Mouse (Mus musculus) forebrain, embryonic 16.5 days (tissue): ENCODE results near the gene Ank2. TPM values are rescaled to one million over a fixed set of nuclear protein-coding genes. Genes with fewer than 3 reads are reported as not detected.

Experiments used
- ATAC-seq: fragments of 200-750 bp; cut with Nextera tagmentation; 2 replicates; pipeline ENCODE4 v1.8.0; 2017; ENCODE audit warnings: mild to moderate bottlenecking, moderate library complexity
- H3K27ac ChIP-seq: fragments of 300-500 bp; sonication (generic); 2 replicates; pipeline ENCODE4 v1.5.1; 2014; ENCODE audit warnings: low read length, control low read depth
- H3K27me3 ChIP-seq: fragments of 300-500 bp; sonication (generic); replicated peaks from 2 replicates; pipeline ENCODE4 v1.6.1; 2014; ENCODE audit warnings: low read length; ENCODE audit not compliant: control insufficient read depth, insufficient read depth
- H3K36me3 ChIP-seq: fragments of 300-500 bp; sonication (generic); 2 replicates; pipeline ENCODE4 v1.6.1; 2014; ENCODE audit not compliant: control insufficient read depth, insufficient read depth
- H3K4me1 ChIP-seq: fragments of 300-500 bp; sonication (generic); replicated peaks from 2 replicates; pipeline ENCODE4 v1.6.1; 2014; ENCODE audit warnings: low read length; ENCODE audit not compliant: control insufficient read depth, insufficient read depth
- H3K4me2 ChIP-seq: fragments of 300-500 bp; sonication (generic); 2 replicates; pipeline ENCODE4 v1.6.1; 2014; ENCODE audit warnings: mild to moderate bottlenecking, low read length, control low read depth
- H3K4me3 ChIP-seq: fragments of 300-500 bp; sonication (generic); replicated peaks from 2 replicates; pipeline ENCODE4 v1.5.1; 2014; ENCODE audit warnings: mild to moderate bottlenecking, low read length, control low read depth
- H3K9ac ChIP-seq: fragments of 300-500 bp; sonication (generic); replicated peaks from 2 replicates; pipeline ENCODE4 v1.6.1; 2014; ENCODE audit warnings: low read depth, low read length, control low read depth
- H3K9me3 ChIP-seq: fragments of 300-500 bp; sonication (generic); 2 replicates; pipeline ENCODE4 v1.6.1; 2016; ENCODE audit warnings: low read length; ENCODE audit not compliant: control insufficient read depth
- WGBS: fragments of 180-500 bp; shearing (Covaris S2); extraction: QIAGEN DNeasy Blood & Tissue Kit; methylation state at CpG from one replicate; pipeline ENCODE4 v1.1.7; 2014; 5-methylcytosine and 5-hydroxymethylcytosine counted together
- polyA plus RNA-seq: library from polyadenylated mRNA; unstranded; fragments of >200 nt; fragmentation: Nextera tagmentation; extraction: Ambion mirVana; gene quantifications from 2 replicates; pipeline ENCODE4 v1.2.1, GENCODE M21; 2015

Ank2 gene
- polyA plus RNA-seq, 1 experiment from 2014 or later = 201 TPM

DNA sequence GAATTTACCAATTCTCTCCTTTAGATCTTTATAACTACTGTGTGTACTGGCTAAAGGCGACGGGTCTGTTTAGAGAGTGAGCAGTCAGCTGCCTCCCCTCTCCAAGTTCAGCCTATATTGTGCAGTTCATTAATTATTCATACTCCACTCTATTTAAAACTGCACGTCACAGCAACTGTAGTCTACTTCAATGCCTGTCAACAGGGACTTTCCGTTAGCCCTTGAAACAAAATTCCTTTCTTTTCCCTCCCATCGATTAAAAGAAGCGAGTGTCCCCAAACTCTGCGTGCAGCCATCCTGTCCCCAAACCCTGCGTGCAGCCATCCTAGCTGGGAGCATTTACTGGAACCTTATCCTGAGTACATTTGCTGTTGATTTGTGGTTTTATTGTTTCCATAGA is 502.4 kb downstream of the Ank2 start:
- peak; percentile 39 for ATAC-seq
- peaks cover under 1% of the 10 kb centered on the region; the same call in 1 of the 2 replicates for H3K36me3 ChIP-seq
- peak overlapping the region; percentile 49 for H3K4me2 ChIP-seq
- WGBS = 8% methylated on average over 8 of the region's 8 CpGs
- no peak overlapping the region for H3K9ac ChIP-seq
- H3K27me3 ChIP-seq = no peaks in the 10 kb centered on the region
- H3K4me1 ChIP-seq = peaks cover 33% of the 10 kb centered on the region
- H3K9me3 ChIP-seq = no peaks in the 10 kb centered on the region
- no peak overlapping the region; the same call in 1 of the 2 replicates for H3K4me3 ChIP-seq
- peak overlapping the region; percentile 71 for H3K27ac ChIP-seq

DNA sequence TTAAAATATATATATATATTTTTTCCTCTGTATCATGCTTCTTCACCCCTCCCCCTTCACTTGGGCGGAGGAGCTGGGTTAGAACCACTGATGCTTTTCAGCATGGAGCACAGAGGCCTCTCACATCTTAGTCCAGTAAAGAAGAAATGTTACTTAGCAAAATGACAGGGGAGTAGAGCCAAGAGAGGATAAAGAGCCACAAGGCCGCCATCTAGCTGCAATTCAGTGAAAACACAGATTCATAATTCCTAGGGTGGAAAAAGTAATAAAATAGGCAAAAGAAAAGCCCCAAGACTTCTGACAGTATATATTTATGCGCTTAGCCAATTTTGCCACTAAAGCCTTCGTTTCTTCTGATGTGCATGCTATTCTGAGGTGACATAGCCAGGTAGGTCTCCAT is 503.2 kb downstream of the Ank2 start:
- Histone ChIP-seq H3K36me3 (no peaks in the 10 kb centered on the region), H3K9me3 (no peaks in the 10 kb centered on the region), H3K4me3 (no peak overlapping the region), H3K4me1 (peaks cover 33% of the 10 kb centered on the region), H3K4me2 (no peak overlapping the region), H3K27ac (no peak overlapping the region), H3K27me3 (no peaks in the 10 kb centered on the region), H3K9ac (no peak overlapping the region)
- no peak for ATAC-seq
- WGBS = 48% methylated on average over 4 of the region's 4 CpGs

DNA sequence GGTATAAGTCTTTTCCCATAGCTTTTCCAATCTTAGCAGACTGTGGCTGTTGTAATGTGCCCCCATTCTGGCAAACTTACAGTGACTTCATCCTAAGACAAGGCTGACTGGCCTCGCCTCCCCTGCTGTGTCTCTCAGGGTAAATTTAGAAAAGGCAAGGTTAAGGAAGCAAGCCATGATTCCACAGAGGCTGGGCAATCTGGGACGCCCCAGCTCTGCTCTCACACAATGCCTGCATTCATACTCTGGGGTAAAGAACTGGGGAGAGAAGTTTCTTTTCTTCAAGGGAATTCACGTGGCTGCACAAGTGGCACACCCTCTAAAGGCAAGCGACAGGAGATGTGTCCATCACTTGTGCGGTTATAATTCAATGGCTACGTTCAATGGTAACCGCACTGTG is 505.0 kb downstream of the Ank2 start:
- Histone ChIP-seq H3K4me2 (peak overlapping the region; percentile 7; the same call in 1 of the 2 replicates), H3K36me3 (no peaks in the 10 kb centered on the region), H3K4me1 (peaks cover 33% of the 10 kb centered on the region), H3K9me3 (no peaks in the 10 kb centered on the region), H3K4me3 (no peak overlapping the region), H3K27ac (peak overlapping the region; percentile 28; the same call in 1 of the 2 replicates), H3K9ac (no peak overlapping the region), H3K27me3 (no peaks in the 10 kb centered on the region)
- ATAC-seq = peak; percentile 3; the same call in 1 of the 2 replicates
- WGBS = 10% methylated on average over 7 of the region's 7 CpGs

GRCm38 (mm10) chr3:126989936-126990335 is 509.2 kb downstream of the Ank2 start:
- no peak overlapping the region for H3K27ac ChIP-seq
- no peaks in the 10 kb centered on the region for H3K27me3 ChIP-seq
- H3K4me2 ChIP-seq = no peak overlapping the region
- no peaks in the 10 kb centered on the region for H3K9me3 ChIP-seq
- no peak overlapping the region for H3K9ac ChIP-seq
- H3K4me3 ChIP-seq = no peak overlapping the region
- no peak for ATAC-seq
- WGBS = 37% methylated on average over 3 of the region's 3 CpGs
- peaks cover 8% of the 10 kb centered on the region for H3K4me1 ChIP-seq
- peaks cover 7% of the 10 kb centered on the region; the same call in 1 of the 2 replicates for H3K36me3 ChIP-seq

DNA sequence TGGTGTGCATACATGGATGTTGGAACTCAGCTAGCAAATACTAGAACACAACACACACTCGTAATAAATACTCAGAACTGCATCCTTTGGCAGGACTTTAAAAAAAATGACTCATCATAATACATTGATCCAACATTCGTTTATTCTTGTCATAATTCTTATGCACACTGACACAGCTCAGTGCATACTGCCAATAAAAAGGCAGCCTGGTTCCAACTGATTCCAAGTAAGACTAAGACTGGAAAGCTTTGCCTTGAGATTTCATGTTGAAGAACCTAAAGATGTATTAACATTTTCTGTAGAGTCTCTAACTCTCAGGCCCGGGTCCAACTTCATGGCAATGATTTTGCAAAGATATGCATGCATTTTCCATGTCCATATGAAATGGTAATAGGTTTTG is 512.5 kb downstream of the Ank2 start:
- no peak overlapping the region for H3K4me3 ChIP-seq
- no peaks in the 10 kb centered on the region for H3K4me1 ChIP-seq
- H3K27ac ChIP-seq = no peak overlapping the region
- no peaks in the 10 kb centered on the region for H3K9me3 ChIP-seq
- H3K9ac ChIP-seq = no peak overlapping the region
- H3K36me3 ChIP-seq = peaks cover 7% of the 10 kb centered on the region; the same call in 1 of the 2 replicates
- H3K4me2 ChIP-seq = no peak overlapping the region
- ATAC-seq = peak; percentile 45
- no peaks in the 10 kb centered on the region for H3K27me3 ChIP-seq
- WGBS = 79% methylated on average over 3 of the region's 3 CpGs

GRCm38 (mm10) chr3:126982814-126983213 is 516.3 kb downstream of the Ank2 start:
- Histone ChIP-seq H3K9ac (no peak overlapping the region), H3K27me3 (no peaks in the 10 kb centered on the region)
- WGBS = 85% methylated on average over 5 of the region's 5 CpGs

DNA sequence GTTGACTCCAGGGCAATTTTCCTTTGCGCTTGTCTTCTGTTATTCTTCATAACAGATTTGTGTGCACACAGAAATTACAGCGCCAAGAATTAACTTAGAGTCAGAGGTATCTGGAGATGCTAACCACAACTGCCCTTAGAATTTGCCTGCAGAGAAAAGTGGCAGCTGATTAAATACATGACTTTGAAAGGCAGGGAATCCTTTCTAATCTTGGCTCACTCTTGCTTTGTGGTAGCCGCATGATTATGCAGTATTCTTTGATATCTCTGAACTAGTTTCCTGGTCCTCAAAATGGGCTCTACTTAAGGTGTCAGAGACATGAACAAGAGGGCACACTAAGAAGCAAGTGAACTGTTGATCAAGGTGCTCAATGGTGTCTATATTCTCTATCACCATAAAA is 518.0 kb downstream of the Ank2 start:
- H3K9ac ChIP-seq = no peak overlapping the region
- no peaks in the 10 kb centered on the region for H3K27me3 ChIP-seq
- no peaks in the 10 kb centered on the region for H3K9me3 ChIP-seq
- no peaks in the 10 kb centered on the region; the same call in 1 of the 2 replicates for H3K36me3 ChIP-seq
- H3K4me3 ChIP-seq = no peak overlapping the region
- H3K4me2 ChIP-seq = no peak overlapping the region
- ATAC-seq = no peak
- 97% methylated on average over 3 of the region's 3 CpGs for WGBS
- H3K27ac ChIP-seq = no peak overlapping the region
- H3K4me1 ChIP-seq = no peaks in the 10 kb centered on the region

More at GRCm38 (mm10) chr3:126982814-126983213, 516.3 kb downstream of the Ank2 start:
- no peak overlapping the region for H3K27ac ChIP-seq
- no peak for ATAC-seq
- H3K36me3 ChIP-seq = peaks cover under 1% of the 10 kb centered on the region; the same call in 1 of the 2 replicates
- H3K9me3 ChIP-seq = no peaks in the 10 kb centered on the region
- H3K4me2 ChIP-seq = no peak overlapping the region
- H3K4me3 ChIP-seq = no peak overlapping the region
- H3K4me1 ChIP-seq = no peaks in the 10 kb centered on the region

DNA sequence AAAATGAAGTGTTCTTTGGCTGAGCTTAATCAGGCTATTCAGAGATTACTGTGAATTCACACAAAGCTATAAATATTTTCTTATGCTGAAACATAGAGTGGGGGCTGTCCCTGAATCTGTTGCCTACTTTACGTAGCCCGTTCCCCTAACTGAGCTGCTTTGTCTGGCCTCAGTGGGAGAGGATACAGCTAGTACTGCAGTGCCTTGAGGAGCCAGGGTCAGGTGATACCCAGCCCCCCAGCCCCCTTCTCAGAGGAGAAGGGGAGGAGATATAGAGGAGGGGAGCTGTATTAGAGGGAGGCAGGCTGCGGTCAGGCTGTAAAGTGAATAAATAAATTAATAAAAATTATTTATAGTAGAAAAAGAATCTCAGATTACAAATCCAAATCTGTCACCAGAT is 519.5 kb downstream of the Ank2 start:
- H3K4me1 ChIP-seq = no peaks in the 10 kb centered on the region
- H3K36me3 ChIP-seq = no peaks in the 10 kb centered on the region; the same call in 1 of the 2 replicates
- no peak overlapping the region for H3K4me2 ChIP-seq
- no peaks in the 10 kb centered on the region for H3K27me3 ChIP-seq
- no peaks in the 10 kb centered on the region for H3K9me3 ChIP-seq
- peak; percentile 29; the same call in 1 of the 2 replicates for ATAC-seq
- no peak overlapping the region for H3K4me3 ChIP-seq
- H3K9ac ChIP-seq = no peak overlapping the region
- 67% methylated on average over 3 of the region's 3 CpGs for WGBS
- no peak overlapping the region for H3K27ac ChIP-seq

DNA sequence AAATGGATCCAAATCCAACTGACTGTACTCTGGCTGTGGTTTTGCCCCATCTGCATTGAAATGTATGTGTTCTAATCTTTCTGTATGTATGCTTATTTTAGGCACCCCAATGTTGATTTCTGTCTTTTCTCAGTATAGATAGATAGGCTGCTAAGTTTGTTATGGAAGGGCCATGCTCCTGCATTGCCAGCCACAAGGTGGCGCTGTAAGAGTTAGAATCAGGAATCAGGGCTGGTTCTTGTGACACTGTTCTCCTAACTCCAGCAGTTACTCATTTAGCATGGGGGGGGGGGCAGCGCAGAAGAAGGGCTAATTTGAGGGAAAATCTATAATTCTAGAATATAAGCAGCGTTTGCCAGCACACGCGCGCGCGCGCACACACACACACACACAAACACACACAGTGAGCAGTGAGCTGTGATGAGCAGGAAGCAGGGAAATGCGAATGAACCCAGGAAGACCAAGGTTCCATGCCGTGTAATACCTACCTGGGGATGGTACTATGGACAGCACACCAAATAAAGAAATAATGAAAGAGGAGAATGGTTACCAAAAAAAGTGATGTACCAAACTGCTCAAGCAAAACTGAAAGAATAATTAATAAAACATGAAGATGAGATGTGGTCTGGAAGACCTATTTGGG is 520.3 kb downstream of the Ank2 start:
- 65% methylated on average over 11 of the region's 11 CpGs for WGBS
- no peaks in the 10 kb centered on the region for H3K9me3 ChIP-seq
- H3K27me3 ChIP-seq = no peaks in the 10 kb centered on the region
- no peak overlapping the region for H3K4me2 ChIP-seq
- no peak overlapping the region for H3K27ac ChIP-seq
- H3K4me1 ChIP-seq = no peaks in the 10 kb centered on the region
- peak; percentile 74 for ATAC-seq
- no peak overlapping the region for H3K9ac ChIP-seq
- no peaks in the 10 kb centered on the region; the same call in 1 of the 2 replicates for H3K36me3 ChIP-seq
- H3K4me3 ChIP-seq = no peak overlapping the region
